Mouse (Mus musculus): ENCODE data around the gene Lbp.

Gene Lbp

DNA sequence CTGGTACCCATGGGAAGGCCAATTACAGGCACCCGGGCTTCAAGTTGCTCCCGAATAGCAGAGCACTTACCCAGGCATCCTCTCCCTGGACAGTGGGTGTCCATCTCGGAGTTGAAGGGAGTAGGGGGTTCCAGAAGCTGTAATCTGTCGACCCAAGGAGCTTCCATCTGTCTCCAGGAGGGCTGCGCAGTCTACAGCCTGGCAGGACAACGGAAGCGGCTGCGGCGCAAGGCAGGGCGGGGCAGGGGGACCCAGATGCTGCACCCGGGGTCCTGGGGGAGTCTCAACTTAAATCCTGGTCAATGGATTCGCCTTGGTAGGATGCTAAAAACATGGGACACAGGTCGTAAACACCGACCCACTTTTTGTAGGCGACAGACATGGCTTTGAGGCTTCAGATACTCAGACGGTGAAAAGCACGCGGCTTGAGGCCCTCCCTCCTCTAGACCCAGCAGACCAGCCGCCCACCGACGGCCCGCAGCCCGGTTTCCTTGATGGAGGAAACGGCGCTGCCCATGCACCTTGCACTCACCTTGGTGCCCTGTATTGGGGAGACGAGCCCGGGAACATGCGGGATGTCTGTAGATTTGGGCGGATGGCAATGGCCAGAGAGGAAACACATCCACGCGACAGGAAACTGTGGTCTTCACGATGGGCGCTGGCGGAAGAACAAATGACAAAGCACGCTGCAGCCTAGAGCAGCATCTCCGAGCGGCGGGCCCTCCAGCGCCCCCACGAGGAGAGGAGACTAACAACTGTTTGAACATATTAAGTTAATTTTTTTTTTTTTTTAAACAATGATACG is 54.8 kb downstream of the Lbp start:
- in situ Hi-C loops (cut with MboI; ENCODE audit: low sequenced_read_pairs), result no loop called here

DNA sequence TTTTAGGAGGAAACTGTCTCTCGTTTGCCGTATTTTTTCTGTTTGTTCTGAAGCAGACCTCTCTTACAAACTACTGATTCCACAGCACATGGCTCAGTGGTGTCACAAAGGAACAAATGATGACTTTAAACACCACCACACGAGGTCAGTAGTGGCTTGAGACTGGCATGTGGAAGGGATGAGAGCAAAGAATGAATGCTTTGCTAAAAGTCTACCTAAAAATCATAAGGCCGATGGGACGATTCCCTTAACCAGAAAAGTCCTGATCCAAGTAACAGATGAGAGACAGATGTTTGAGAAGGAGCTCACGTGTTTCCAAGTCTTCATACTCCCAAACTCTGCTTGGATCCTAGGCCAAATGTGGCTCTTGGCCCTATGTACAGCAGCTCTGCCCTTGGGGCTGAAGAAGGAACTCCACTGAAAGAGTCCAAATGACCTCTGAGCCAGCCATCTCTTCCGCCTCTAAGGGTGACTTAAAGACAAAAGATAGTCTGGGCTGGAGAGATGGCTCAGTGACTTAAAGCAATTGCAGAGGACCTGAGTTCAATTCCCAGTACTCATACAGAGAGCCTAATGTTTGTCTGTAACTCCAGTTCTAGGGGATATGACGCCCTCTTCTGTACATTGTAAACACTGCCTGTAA is 55.5 kb downstream of the Lbp start:
- in situ Hi-C loops (cut with MboI; ENCODE audit: low sequenced_read_pairs), result no loop called here

DNA sequence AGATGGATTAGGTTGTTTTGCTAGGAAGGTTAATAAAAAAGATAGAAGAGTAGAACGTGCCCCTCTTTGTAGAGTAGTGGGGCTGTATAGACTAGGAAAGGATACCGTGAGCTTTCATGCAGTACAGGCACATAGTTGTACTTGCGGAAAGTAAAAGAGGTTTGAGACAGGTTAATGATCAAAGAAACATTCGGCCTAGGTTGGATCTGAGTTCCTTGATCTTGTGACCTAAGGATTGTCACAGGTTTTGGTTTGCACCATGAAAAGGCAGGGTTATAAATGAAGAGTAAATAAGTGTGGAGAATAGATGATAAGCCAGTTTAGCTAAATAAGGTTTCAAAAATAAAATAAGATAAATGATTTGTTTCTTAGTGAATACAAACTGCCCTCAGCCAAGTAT is 57.9 kb downstream of the Lbp start:
- in situ Hi-C loops (cut with MboI; ENCODE audit: low sequenced_read_pairs), result no loop called here

DNA sequence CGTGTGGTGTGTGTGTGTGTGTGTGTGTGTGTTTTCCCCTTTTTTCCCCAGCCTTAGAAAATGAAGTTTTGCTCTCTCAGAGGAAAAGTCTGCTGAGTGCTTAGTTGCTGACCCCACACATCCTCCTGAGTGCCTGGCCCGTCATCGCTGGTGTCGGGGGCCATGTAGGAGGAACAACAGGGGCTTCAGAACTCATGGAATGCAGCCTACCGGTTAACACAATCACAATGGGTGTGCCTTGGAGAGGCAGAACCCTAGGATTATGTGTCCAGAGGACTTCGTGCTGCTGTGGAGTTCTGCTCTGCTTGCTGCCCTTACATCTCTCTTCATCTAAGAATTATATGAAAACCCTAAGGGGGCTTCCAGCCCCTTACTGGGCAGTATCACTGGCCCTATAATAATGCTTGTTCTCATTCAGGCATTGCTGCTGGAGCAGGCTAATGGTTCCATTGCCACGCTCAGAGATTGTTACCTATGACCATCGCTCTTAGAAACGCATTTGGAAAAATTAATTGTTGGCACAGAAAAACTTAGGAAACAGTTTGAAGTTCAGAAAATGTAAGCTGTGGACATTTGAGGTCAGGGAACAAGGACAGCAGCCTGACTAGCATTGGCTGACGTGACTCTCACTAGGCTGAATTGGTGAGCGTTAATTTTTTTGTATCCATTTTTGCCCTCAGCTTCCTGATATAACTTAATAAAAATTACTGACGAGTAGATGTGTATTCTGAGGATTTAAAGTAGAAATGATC is 59.0 kb downstream of the Lbp start:
- in situ Hi-C loops (cut with MboI; ENCODE audit: low sequenced_read_pairs), result no loop called here

DNA sequence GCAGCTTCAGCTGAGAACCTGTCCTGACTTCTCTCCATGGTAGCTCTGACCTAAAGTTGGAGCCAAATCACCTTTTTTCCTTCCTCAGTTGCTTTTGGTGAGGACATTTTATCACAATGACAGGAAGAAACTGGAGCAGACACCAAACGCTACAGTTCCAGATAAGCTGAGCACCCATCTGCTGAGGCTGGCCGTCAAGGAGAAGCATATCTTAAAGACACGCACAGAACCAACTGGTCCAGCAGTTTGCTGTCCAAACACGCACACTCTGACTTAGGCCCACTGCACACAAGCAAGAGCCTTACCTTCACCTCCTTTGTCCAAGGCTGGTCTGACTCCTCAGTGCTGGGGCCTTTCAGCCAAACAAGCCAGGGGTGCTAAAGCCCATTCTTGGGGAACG is 61.4 kb downstream of the Lbp start:
- in situ Hi-C loops (cut with MboI; ENCODE audit: low sequenced_read_pairs), result no loop called here

DNA sequence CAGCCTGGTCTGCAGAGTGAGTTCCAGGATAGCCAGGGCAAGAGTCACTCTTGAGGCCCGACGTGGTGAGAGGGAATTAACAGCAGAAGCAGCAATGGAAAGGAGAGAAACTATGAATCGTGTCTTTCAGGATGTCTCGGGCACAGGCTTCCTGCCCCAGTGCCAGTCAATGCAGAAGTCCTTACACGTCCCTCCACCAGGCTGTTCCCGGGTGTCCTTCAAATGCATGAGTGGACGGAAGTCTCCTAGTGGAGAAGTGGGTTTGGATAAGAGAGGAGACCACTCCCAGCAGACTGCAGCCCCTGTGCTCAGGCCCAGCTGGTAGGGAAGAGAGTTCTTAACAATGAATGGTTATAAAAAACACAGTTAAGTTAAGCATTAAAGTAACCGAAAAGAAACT is 62.0 kb downstream of the Lbp start:
- in situ Hi-C loops (cut with MboI; ENCODE audit: low sequenced_read_pairs), result no loop called here

DNA sequence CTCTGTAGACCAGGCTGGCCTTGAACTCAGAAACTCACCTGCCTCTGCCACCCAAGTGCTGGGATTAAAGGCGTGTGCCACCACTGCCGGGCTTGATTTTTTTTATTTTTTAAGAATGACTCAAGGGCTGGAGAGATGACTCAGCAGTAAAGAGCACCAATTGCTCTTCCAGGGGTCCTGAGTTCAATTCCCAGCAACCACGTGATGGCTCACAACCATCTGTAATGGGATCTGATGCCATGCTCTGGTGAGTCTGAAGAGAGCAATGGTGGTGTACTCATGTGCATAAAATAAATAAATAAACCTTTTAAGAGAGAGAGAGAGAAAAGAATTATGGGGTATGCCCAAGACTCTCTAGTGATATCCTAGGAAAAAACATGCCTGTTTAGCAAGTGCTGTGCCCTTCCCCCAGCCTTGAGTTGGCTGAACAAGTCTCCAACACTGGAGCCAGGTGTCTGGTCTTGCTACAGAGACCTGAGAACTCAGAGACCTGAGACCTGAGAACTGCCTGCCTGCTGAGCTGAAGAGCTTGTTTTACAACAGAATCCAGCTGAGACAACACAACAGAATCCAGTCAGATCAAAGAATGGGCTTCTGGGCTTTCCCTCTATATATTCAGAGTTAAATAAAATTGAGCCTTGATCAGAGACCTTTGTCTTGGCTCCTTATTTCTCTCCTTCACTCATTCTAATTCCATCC is 63.3 kb downstream of the Lbp start:
- in situ Hi-C loops (cut with MboI; ENCODE audit: low sequenced_read_pairs), result no loop called here

DNA sequence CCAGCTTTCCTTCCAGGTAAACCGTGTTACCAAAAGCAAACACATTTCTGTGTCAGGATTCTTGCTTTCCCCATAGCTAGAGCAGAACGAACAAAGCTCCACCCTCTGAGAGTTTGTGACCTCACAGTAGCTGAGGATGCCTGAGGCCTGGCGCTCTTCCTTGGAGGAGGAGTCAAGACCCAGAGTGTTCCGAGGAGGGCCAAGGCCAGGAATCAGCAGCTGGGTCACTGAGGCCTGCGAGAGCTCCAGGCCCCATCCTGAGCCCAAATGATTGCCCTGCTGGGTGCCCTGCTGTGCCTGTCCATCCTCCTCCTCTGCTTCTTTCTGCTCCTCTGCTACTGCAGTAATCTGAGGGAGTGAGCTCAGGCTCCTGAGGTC is 63.9 kb downstream of the Lbp start:
- in situ Hi-C loops (cut with MboI; ENCODE audit: low sequenced_read_pairs), result no loop called here

DNA sequence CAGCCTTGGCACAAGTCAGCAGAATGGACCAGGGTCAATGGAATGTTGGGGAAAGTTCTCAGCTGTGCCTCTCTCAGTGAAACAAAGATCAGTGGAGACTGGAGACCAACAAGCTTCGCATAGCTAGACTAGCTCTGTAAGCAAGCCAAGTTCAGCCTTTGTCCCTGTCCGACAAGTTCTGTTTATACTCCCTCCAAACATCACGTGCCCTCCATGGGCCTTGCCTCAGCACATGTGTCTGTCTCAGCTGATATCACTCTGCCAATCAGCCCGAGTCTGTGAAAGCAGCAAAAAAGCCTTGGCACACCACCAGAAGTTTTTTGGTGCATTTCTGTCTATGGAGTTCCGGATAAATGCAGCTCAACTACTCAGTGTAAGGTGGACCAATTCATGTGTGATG is 66.8 kb downstream of the Lbp start:
- in situ Hi-C loops (cut with MboI; ENCODE audit: low sequenced_read_pairs), result no loop called here

DNA sequence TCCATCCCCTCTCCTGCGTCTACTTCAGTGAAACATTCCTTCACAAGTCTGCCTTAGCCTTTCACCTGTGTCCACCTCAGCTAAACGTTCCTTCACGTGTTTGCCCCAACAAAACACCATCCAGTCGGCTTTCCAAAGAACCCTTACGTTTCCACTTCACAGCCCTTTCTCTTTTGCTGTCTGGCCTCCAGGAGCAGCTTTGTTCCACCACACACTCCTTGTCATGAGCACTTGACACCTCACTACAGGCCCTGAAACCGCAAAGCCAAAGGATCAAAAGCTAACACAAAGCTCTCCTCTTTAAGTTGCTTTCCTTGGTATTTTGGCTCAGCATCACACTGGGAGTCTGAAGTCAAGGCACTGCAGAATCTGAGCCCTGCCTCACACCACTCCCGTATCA is 67.2 kb downstream of the Lbp start:
- in situ Hi-C loops (cut with MboI; ENCODE audit: low sequenced_read_pairs), result no loop called here

DNA sequence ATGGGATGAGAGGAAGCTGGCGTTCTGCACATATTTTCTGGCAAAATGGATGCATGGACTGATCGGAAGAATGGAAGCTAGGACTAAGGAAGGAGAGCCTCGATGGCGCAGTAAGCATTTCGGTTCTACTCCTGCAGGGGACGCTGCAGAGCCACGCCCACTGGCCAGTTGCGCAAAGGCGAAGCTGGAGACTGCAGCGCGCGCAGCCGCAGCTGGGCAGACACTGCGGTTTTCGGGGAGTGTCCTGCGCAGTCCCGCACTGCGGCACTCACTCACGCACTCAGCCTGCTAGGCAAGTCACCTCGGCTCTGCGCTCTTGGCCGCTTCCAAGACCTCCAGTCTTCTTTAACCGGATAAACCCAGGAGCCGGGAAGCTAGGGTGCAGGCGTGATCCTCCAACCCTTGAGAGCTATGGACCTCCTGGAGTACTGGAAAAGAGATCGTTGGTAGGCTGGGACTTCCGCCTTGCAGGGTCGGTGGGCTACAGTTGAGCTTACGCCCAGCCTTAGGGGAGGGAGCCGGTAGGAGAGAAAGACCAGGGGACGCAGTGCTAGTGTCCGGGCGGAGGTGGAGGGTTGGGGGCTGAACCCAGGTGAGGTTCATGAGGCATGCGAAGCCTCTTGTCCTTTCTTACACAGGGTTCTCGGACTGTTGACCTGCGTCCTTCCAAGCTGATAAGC is 69.3 kb downstream of the Lbp start, which contains the start of gene Snhg11:
Snhg11 (plus strand) TSS at position 196 of the 680 bp plus-strand sequence.
- in situ Hi-C loops (cut with MboI; ENCODE audit: low sequenced_read_pairs), result no loop called here

DNA sequence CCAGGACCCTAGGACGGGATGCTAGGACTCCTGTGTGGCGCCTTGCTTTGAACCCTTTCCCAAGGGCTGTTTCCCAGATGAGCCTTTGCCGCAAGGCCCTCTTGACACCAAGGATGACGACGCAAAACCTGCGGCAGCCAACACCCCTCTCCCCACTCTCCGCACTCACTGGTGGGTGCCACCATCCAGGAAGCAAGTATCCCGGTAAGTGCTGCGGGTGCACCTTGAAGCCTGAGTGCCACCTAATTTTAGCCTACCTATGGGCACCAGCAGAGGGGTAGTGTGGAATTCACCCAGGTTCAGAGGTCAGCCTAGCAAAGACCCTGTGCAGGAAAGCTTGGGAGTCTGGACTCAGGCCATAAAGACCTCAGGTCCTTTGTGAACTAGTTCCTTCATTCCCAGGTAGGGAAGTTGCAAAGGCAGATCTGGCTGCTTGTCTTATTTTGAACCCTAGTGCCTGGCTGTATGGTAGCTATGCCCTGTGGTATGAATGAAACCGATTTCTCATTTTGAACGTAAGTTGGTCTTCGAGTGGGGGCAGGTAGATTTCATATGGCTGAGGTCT is 69.9 kb downstream of the Lbp start:
- in situ Hi-C loops (cut with MboI; ENCODE audit: low sequenced_read_pairs), result no loop called here

DNA sequence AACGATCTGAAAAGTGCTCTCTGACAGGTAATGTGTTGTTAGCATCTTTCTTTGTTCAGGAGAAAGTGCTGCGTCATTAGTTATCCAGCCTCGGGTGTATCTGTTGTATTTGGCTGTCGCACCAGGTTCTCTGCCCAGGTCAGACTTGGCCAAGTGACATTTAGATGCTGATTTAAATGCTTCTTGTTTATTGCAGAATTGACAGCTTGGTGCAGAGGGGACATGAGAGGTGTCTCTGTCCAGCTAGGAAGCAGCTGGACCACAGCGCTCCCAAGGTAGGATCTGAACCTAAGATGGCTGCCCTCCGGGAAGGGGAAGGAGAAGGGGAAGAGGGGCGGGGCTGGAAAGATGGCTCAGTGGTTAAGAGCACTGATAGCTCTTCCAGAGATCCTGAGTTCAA is 70.5 kb downstream of the Lbp start:
- in situ Hi-C loops (cut with MboI; ENCODE audit: low sequenced_read_pairs), result no loop called here

DNA sequence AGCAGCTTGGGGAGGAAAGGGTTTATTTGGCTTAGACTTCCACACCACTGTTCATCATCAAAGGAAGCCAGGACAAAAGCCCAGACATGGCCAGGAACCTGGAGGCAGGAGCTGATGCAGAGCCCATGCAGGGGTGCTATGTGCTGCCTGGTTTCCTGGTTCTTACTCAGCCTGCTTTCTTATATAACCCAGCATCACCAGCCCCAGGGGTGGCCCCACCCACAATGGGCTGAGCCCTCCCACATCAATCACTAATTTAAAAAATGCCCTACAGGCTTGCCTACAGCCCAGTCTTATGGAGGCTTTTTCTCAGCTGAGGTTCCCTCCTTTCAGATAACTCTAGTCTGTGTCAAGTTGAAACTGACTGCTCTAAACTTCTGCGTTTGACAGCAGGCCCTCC is 71.5 kb downstream of the Lbp start:
- in situ Hi-C loops (cut with MboI; ENCODE audit: low sequenced_read_pairs), result no loop called here

DNA sequence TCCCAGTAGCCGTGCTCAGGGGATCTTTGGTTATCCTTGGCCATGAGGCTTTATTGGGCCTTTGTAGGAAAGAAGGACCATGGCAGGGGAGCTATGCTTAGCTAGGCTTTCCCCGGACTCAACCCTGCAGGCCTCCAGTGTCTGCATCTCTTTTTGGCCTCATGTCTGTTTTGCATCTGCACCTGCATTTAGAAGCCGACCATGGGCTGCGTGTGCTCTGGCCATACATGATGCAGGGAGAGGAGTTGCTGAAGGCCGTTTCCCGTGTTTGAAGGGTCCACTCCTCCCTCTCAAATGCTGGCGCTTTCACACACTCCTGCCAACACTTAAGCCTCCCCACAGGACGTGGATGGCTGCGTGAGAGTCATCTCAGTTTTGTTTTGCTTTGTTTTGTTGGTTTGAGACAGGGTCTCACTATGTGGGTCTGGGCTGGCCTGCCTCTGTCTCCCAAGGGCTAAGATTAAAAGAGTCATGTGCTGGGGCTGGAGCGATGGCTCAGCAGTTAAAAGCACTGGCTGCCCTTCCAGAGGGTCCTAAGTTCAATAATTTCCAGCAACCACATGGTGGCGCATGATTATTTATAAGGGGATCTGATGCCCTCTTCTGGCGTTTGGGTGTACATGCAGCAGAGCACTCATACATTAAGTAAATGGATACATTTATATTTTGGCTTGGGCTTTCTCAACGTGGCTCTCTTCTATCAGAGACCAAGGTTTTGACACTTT is 73.2 kb downstream of the Lbp start:
- in situ Hi-C loops (cut with MboI; ENCODE audit: low sequenced_read_pairs), result no loop called here
